Mouse (Mus musculus): ENCODE measurements around the gene Ppard. TPM values are rescaled to one million over a fixed set of nuclear protein-coding genes. Genes with fewer than 3 reads are reported as not detected.

Ppard gene
- polyA plus RNA-seq, 1 experiment, result 27.1 TPM

GRCm38 (mm10) chr17:28331241-28332112, 99.0 kb downstream of the Ppard start:
- TF ChIP-seq POLR2A (IDR thresholded peaks at IDR 0.05; ENCODE audit: borderline replicate concordance, insufficient read depth, low read length) (peak; percentile 2; the same call in 1 of the 2 replicates), CTCF (IDR thresholded peaks at IDR 0.05; ENCODE audit: borderline replicate concordance, insufficient read depth, low read depth, low read length) (no peak)
- DNase-seq, result no peak
- WGBS, result 60% methylated on average over 7 of the region's 7 CpGs
- no peaks in the 10 kb centered on the region for H3K27me3 ChIP-seq (ENCODE audit: control insufficient read depth, insufficient read depth, low read length)
- no peak overlapping the region for H3K27ac ChIP-seq (ENCODE audit: insufficient read depth, low read length)
- H3K4me3 ChIP-seq (replicated peaks; ENCODE audit: insufficient read depth, low read depth, low read length), result no peak overlapping the region
- peaks cover 8% of the 10 kb centered on the region for H3K4me1 ChIP-seq (ENCODE audit: control insufficient read depth, insufficient read depth, low read length)

- Histone ChIP-seq H3K4me3 (replicated peaks; ENCODE audit: insufficient read depth, low read depth, low read length) (no peak overlapping the region), H3K27me3 (ENCODE audit: control insufficient read depth, insufficient read depth, low read length) (no peaks in the 10 kb centered on the region), H3K4me1 (ENCODE audit: control insufficient read depth, insufficient read depth, low read length) (peaks cover 7% of the 10 kb centered on the region), H3K27ac (ENCODE audit: insufficient read depth, low read length) (no peak overlapping the region)
- no peak for TF ChIP-seq CTCF (IDR thresholded peaks at IDR 0.05; ENCODE audit: borderline replicate concordance, insufficient read depth, low read depth, low read length)
- no peak for TF ChIP-seq POLR2A (IDR thresholded peaks at IDR 0.05; ENCODE audit: borderline replicate concordance, insufficient read depth, low read length)
- 44% methylated on average over 13 of the region's 13 CpGs for WGBS
- no peak for DNase-seq
Observed at GRCm38 (mm10) chr17:28332113-28332914, 99.8 kb downstream of the Ppard start.

- WGBS, result 68% methylated on average over 31 of the region's 31 CpGs
- TF ChIP-seq CTCF (IDR thresholded peaks at IDR 0.05; ENCODE audit: borderline replicate concordance, insufficient read depth, low read depth, low read length), result no peak
- no peak for TF ChIP-seq POLR2A (IDR thresholded peaks at IDR 0.05; ENCODE audit: borderline replicate concordance, insufficient read depth, low read length)
- H3K27me3 ChIP-seq (ENCODE audit: control insufficient read depth, insufficient read depth, low read length), result no peaks in the 10 kb centered on the region
- no peak overlapping the region for H3K27ac ChIP-seq (ENCODE audit: insufficient read depth, low read length)
- H3K4me1 ChIP-seq (ENCODE audit: control insufficient read depth, insufficient read depth, low read length), result peaks cover under 1% of the 10 kb centered on the region; the same call in 1 of the 2 replicates
- no peak for DNase-seq
- H3K4me3 ChIP-seq (replicated peaks; ENCODE audit: insufficient read depth, low read depth, low read length), result no peak overlapping the region
Observed at GRCm38 (mm10) chr17:28332915-28333546, 100.5 kb downstream of the Ppard start.

- DNase-seq, result no peak
- no peak for TF ChIP-seq CTCF (IDR thresholded peaks at IDR 0.05; ENCODE audit: borderline replicate concordance, insufficient read depth, low read depth, low read length)
- TF ChIP-seq POLR2A (IDR thresholded peaks at IDR 0.05; ENCODE audit: borderline replicate concordance, insufficient read depth, low read length), result no peak
- Histone ChIP-seq H3K4me1 (ENCODE audit: control insufficient read depth, insufficient read depth, low read length) (no peaks in the 10 kb centered on the region), H3K27ac (ENCODE audit: insufficient read depth, low read length) (no peak overlapping the region), H3K27me3 (ENCODE audit: control insufficient read depth, insufficient read depth, low read length) (no peaks in the 10 kb centered on the region), H3K4me3 (replicated peaks; ENCODE audit: insufficient read depth, low read depth, low read length) (no peak overlapping the region)
- WGBS, result 68% methylated on average over 10 of the region's 10 CpGs
Observed at GRCm38 (mm10) chr17:28335267-28335666, 102.8 kb downstream of the Ppard start.

- no peaks in the 10 kb centered on the region for H3K27me3 ChIP-seq (ENCODE audit: control insufficient read depth, insufficient read depth, low read length)
- no peaks in the 10 kb centered on the region for H3K4me1 ChIP-seq (ENCODE audit: control insufficient read depth, insufficient read depth, low read length)
- H3K4me3 ChIP-seq (replicated peaks; ENCODE audit: insufficient read depth, low read depth, low read length), result no peak overlapping the region
- no peak for DNase-seq
- WGBS, result 69% methylated on average over 7 of the region's 7 CpGs
- H3K27ac ChIP-seq (ENCODE audit: insufficient read depth, low read length), result no peak overlapping the region
- no peak for TF ChIP-seq CTCF (IDR thresholded peaks at IDR 0.05; ENCODE audit: borderline replicate concordance, insufficient read depth, low read depth, low read length)
- no peak for TF ChIP-seq POLR2A (IDR thresholded peaks at IDR 0.05; ENCODE audit: borderline replicate concordance, insufficient read depth, low read length)
Observed at GRCm38 (mm10) chr17:28337547-28337946, 105.0 kb downstream of the Ppard start.

GRCm38 (mm10) chr17:28340578-28340977, 108.1 kb downstream of the Ppard start:
- H3K4me3 ChIP-seq (replicated peaks; ENCODE audit: insufficient read depth, low read depth, low read length), result no peak overlapping the region
- H3K27me3 ChIP-seq (ENCODE audit: control insufficient read depth, insufficient read depth, low read length), result no peaks in the 10 kb centered on the region
- no peak for DNase-seq
- no peaks in the 10 kb centered on the region for H3K4me1 ChIP-seq (ENCODE audit: control insufficient read depth, insufficient read depth, low read length)
- TF ChIP-seq POLR2A (IDR thresholded peaks at IDR 0.05; ENCODE audit: borderline replicate concordance, insufficient read depth, low read length) (no peak), CTCF (IDR thresholded peaks at IDR 0.05; ENCODE audit: borderline replicate concordance, insufficient read depth, low read depth, low read length) (no peak)
- 81% methylated on average over 7 of the region's 7 CpGs for WGBS
- H3K27ac ChIP-seq (ENCODE audit: insufficient read depth, low read length), result no peak overlapping the region

- Histone ChIP-seq H3K27ac (ENCODE audit: insufficient read depth, low read length) (no peak overlapping the region), H3K27me3 (ENCODE audit: control insufficient read depth, insufficient read depth, low read length) (no peaks in the 10 kb centered on the region), H3K4me1 (ENCODE audit: control insufficient read depth, insufficient read depth, low read length) (no peaks in the 10 kb centered on the region), H3K4me3 (replicated peaks; ENCODE audit: insufficient read depth, low read depth, low read length) (no peak overlapping the region)
- 5% methylated on average over 26 of the region's 26 CpGs for WGBS
- DNase-seq, result peak; percentile 50 to 59
- TF ChIP-seq POLR2A (IDR thresholded peaks at IDR 0.05; ENCODE audit: borderline replicate concordance, insufficient read depth, low read length) (no peak), CTCF (IDR thresholded peaks at IDR 0.05; ENCODE audit: borderline replicate concordance, insufficient read depth, low read depth, low read length) (no peak)
Observed at GRCm38 (mm10) chr17:28341091-28341490, 108.6 kb downstream of the Ppard start.
